27 mouse cellular contexts compared by ENCODE assay signal in genomic region chr4:58647761-58648295, GRCm38 (mm10).
A peak's percentile ranks its signal among the peaks of the same experiment; 100 is the strongest.
DNase-seq lines count a peak whose midpoint lies in the region; ATAC-seq and TF ChIP-seq lines count a peak whose summit lies in the region.
"Had no signal": no experiment of that assay in that cellular context is flagged by ENCODE, and none has a peak within 500 bp of the region (broad histone marks: within the 10 kb centered on the region; RNA-seq: fewer than 3 reads in every experiment).

No protein-coding gene starts in this region.

- H3K4me1 ChIP-seq in kidney, postnatal 0 days (replicated peaks; ENCODE audit: insufficient read depth, low read length) = no peaks in the 10 kb centered on the region
- H3K4me1 ChIP-seq in kidney, embryonic 14.5 days (ENCODE audit: control insufficient read depth, insufficient read depth, low read length) = no peaks in the 10 kb centered on the region
- peaks cover 0 to 5% of the 10 kb centered on the region in 2 experiments; a peak in 1 of 4 replicates for H3K4me1 ChIP-seq in CH12.LX (ENCODE audit: control insufficient read depth in 1 of 2, insufficient read depth in 2 of 2)
- H3K4me1 ChIP-seq: embryonic facial prominence, embryonic 12.5 days; forebrain, embryonic 13.5 days; hindbrain, embryonic 12.5 days; liver, embryonic 12.5 days; neural tube, embryonic 15.5 days had no signal

- TF ChIP-seq CTCF in kidney, postnatal 0 days (IDR thresholded peaks at IDR 0.05; ENCODE audit: low read depth) = no peak
- no peak for TF ChIP-seq CTCF in CH12.LX (conservative IDR thresholded peaks at IDR 0.05 in 1 of 2, IDR thresholded peaks at IDR 0.05 in 1 of 2; ENCODE audit: low read depth in 2 of 2, low read length in 2 of 2)

- TF ChIP-seq POLR2A in CH12.LX (IDR thresholded peaks at IDR 0.05; ENCODE audit: low read depth, low read length) = no peak

- dilution Hi-C loops in CH12.LX (cut with MboI; ENCODE audit: extremely low pct_ligation_motif_present, extremely low pct_unique_long_range_greater_than_20kb, low sequenced_read_pairs) = no loop called here

- no peak for ATAC-seq in kidney, postnatal 0 days (replicated peaks; ENCODE audit: low FRiP score, low read depth)
- no peak for ATAC-seq in kidney, embryonic 14.5 days (ENCODE audit: low FRiP score, low TSS enrichment)
- peak; percentile 92 for ATAC-seq in granulocyte monocyte progenitor cell, adult 5-6 weeks (replicated peaks; ENCODE audit: poor library complexity, severe bottlenecking)
- ATAC-seq in megakaryocyte, adult 5-6 weeks (ENCODE audit: poor library complexity, severe bottlenecking) = peak; percentile 45
- ATAC-seq: activated CD4-positive, CD25-positive, alpha-beta regulatory T cell, adult 4 months; CD4-positive, CD25-positive, alpha-beta regulatory T cell, adult 4 months; forebrain, embryonic 13.5 days; liver, embryonic 12.5 days had no signal

- TF ChIP-seq RAD21 in CH12.LX (IDR thresholded peaks at IDR 0.05; ENCODE audit: low read depth, low read length) = no peak

- DNase-seq in kidney, postnatal 0 days (ENCODE audit: low spot score) = peak; percentile 71
- DNase-seq in CH12.LX (ENCODE audit: extremely low read depth) = no peak
- DNase-seq in left cerebral cortex, adult 18-20 months (ENCODE audit: low spot score in 2 of 2) = no peak
- DNase-seq in left cerebral cortex, postnatal 4 days = no peak
- no peak for DNase-seq in thymus, postnatal 36 days
- DNase-seq: adrenal gland, postnatal 14 days; cerebellum, adult 11-12 months; cerebellum, postnatal 14 days; gastrocnemius, postnatal 14 days; layer of hippocampus, postnatal 36 days; lung, embryonic 14.5 days; midbrain, embryonic 14.5 days; thymus, adult 2 months had no signal

- no peak for TF ChIP-seq EP300 in CH12.LX (IDR thresholded peaks at IDR 0.05; ENCODE audit: low read length)

- intact Hi-C loops in left cerebral cortex, postnatal 4 days (cut with DNase I) = no loop called here

- no peak overlapping the region for H3K27ac ChIP-seq in kidney, postnatal 0 days
- no peak overlapping the region for H3K27ac ChIP-seq in kidney, embryonic 14.5 days (ENCODE audit: low read depth, low read length)
- no peak overlapping the region for H3K27ac ChIP-seq in CH12.LX (ENCODE audit: insufficient read depth, low read depth)
- H3K27ac ChIP-seq: embryonic facial prominence, embryonic 12.5 days; forebrain, embryonic 13.5 days; hindbrain, embryonic 12.5 days; layer of hippocampus, adult 2 months; liver, embryonic 12.5 days; macrophage; neural tube, embryonic 15.5 days had no signal

- H3K27me3 ChIP-seq in kidney, postnatal 0 days (ENCODE audit: insufficient read depth, low read length) = no peaks in the 10 kb centered on the region
- no peaks in the 10 kb centered on the region for H3K27me3 ChIP-seq in kidney, embryonic 14.5 days (ENCODE audit: control insufficient read depth, insufficient read depth, low read length)
- no peaks in the 10 kb centered on the region for H3K27me3 ChIP-seq in CH12.LX (replicated peaks)
- H3K27me3 ChIP-seq: embryonic facial prominence, embryonic 12.5 days; forebrain, embryonic 13.5 days; hindbrain, embryonic 12.5 days; liver, embryonic 12.5 days; neural tube, embryonic 15.5 days had no signal

- H3K36me3 ChIP-seq in kidney, postnatal 0 days (ENCODE audit: insufficient read depth, low read length) = no peaks in the 10 kb centered on the region
- H3K36me3 ChIP-seq in kidney, embryonic 14.5 days (ENCODE audit: control insufficient read depth, insufficient read depth, low read length) = no peaks in the 10 kb centered on the region
- H3K36me3 ChIP-seq in CH12.LX (replicated peaks in 1 of 2; ENCODE audit: control insufficient read depth in 1 of 2, insufficient read depth in 1 of 2, low read length in 1 of 2) = no peaks in the 10 kb centered on the region
- H3K36me3 ChIP-seq: embryonic facial prominence, embryonic 12.5 days; G1E; hindbrain, embryonic 12.5 days; liver, embryonic 12.5 days; neural tube, embryonic 15.5 days had no signal

- no peak overlapping the region for H3K9ac ChIP-seq in kidney, postnatal 0 days (ENCODE audit: low read depth, low read length)
- H3K9ac ChIP-seq in kidney, embryonic 14.5 days (ENCODE audit: low read depth, low read length) = no peak overlapping the region
- no peak overlapping the region for H3K9ac ChIP-seq in CH12.LX (ENCODE audit: insufficient read depth, low read depth)
- H3K9ac ChIP-seq: embryonic facial prominence, embryonic 12.5 days; forebrain, embryonic 13.5 days; hindbrain, embryonic 12.5 days; liver, embryonic 12.5 days; lung, embryonic 14.5 days; neural tube, embryonic 15.5 days had no signal

- 17% methylated on average over 2 of the region's 2 CpGs for WGBS in kidney, postnatal 0 days
- 16% methylated on average over 2 of the region's 2 CpGs for WGBS in kidney, embryonic 14.5 days

- in situ Hi-C loops in CH12.LX (cut with MboI; ENCODE audit: low pct_ligation_motif_present, low pct_unique_long_range_greater_than_20kb, low sequenced_read_pairs) = no loop called here

- H3K4me2 ChIP-seq in kidney, postnatal 0 days (ENCODE audit: low read length) = no peak overlapping the region
- H3K4me2 ChIP-seq in kidney, embryonic 14.5 days (replicated peaks; ENCODE audit: low read depth, low read length) = no peak overlapping the region
- no peak overlapping the region for H3K4me2 ChIP-seq in CH12.LX (ENCODE audit: insufficient read depth, low read depth, poor library complexity, severe bottlenecking)
- H3K4me2 ChIP-seq: embryonic facial prominence, embryonic 12.5 days; forebrain, embryonic 13.5 days; hindbrain, embryonic 12.5 days; liver, embryonic 12.5 days; lung, embryonic 14.5 days; neural tube, embryonic 15.5 days had no signal

- no peak overlapping the region for H3K4me3 ChIP-seq in kidney, postnatal 0 days (replicated peaks; ENCODE audit: low read depth, low read length)
- H3K4me3 ChIP-seq in kidney, embryonic 14.5 days (ENCODE audit: low read length) = no peak overlapping the region
- no peak overlapping the region for H3K4me3 ChIP-seq in CH12.LX (replicated peaks in 1 of 3; ENCODE audit: low read depth in 2 of 3, low read length in 2 of 3, poor library complexity in 1 of 3)
- H3K4me3 ChIP-seq: embryonic facial prominence, embryonic 12.5 days; erythroblast, embryonic 14.5 days; forebrain, embryonic 13.5 days; hindbrain, embryonic 12.5 days; layer of hippocampus, adult 2 months; liver, embryonic 12.5 days; neural tube, embryonic 15.5 days had no signal

- no peaks in the 10 kb centered on the region for H3K79me2 ChIP-seq in CH12.LX (replicated peaks; ENCODE audit: control insufficient read depth, extremely low read depth, insufficient read depth, poor library complexity, severe bottlenecking)

- H3K9me3 ChIP-seq in kidney, postnatal 0 days (replicated peaks; ENCODE audit: low read length) = no peaks in the 10 kb centered on the region
- no peaks in the 10 kb centered on the region for H3K9me3 ChIP-seq in kidney, embryonic 14.5 days (ENCODE audit: control insufficient read depth, low read length)
- no peaks in the 10 kb centered on the region for H3K9me3 ChIP-seq in CH12.LX (replicated peaks; ENCODE audit: low read length)
- H3K9me3 ChIP-seq: embryonic facial prominence, embryonic 12.5 days; forebrain, embryonic 13.5 days; hindbrain, embryonic 12.5 days; liver, embryonic 12.5 days; neural tube, embryonic 15.5 days had no signal

TF ChIP-seq in CH12.LX, 34 proteins besides CTCF, POLR2A, EP300 and RAD21:
- TF ChIP-seq SMC3 (IDR thresholded peaks at IDR 0.05; ENCODE audit: low read depth, low read length) (no peak), RCOR1 (conservative IDR thresholded peaks at IDR 0.05; ENCODE audit: low read depth, low read length) (no peak), BHLHE40 (IDR thresholded peaks at IDR 0.05; ENCODE audit: low read depth, low read length) (0 out of 2 replicates have a peak, but pooled peaks have one; percentile 13)

Comparison
In these comparisons a context has a peak if more than half of its experiments do, and no peak if none do; other contexts are left out.
1. ATAC-seq: peak in granulocyte monocyte progenitor cell, adult 5-6 weeks (single experiment) and megakaryocyte, adult 5-6 weeks (single experiment); none in kidney, postnatal 0 days (single experiment) and kidney, embryonic 14.5 days (single experiment).